Mouse (Mus musculus) lung, embryonic 15.5 days (tissue): ENCODE data around the gene Gm21312. TPM values are rescaled to one million over a fixed set of nuclear protein-coding genes. Genes with fewer than 3 reads are reported as not detected.
"Not testable (repeated sequence)": the region's sequence is repeated elsewhere in the genome, so short reads cannot be mapped to it uniquely, and the experiment has no call there.

ENCODE experiments used
- ATAC-seq: fragments of 200-750 bp; cut with Nextera tagmentation; 2 replicates; pipeline ENCODE4 v1.8.0; 2017; ENCODE audit warnings: moderate number of reproducible peaks, borderline replicate concordance; ENCODE audit not compliant: low FRiP score, low TSS enrichment; ENCODE audit errors: extremely low read depth
- H3K27ac ChIP-seq: fragments of 300-500 bp; sonication (generic); 2 replicates; pipeline ENCODE4 v1.5.1; 2015; ENCODE audit warnings: moderate library complexity, mild to moderate bottlenecking, inconsistent platforms
- H3K27me3 ChIP-seq: fragments of 300-500 bp; sonication (generic); 2 replicates; pipeline ENCODE4 v1.6.1; 2015; ENCODE audit warnings: inconsistent platforms
- H3K36me3 ChIP-seq: fragments of 300-500 bp; sonication (generic); 2 replicates; pipeline ENCODE4 v1.6.1; 2015; ENCODE audit warnings: inconsistent platforms
- H3K4me1 ChIP-seq: fragments of 300-500 bp; sonication (generic); 2 replicates; pipeline ENCODE4 v1.6.1; 2015; ENCODE audit warnings: inconsistent platforms
- H3K4me2 ChIP-seq: fragments of 300-500 bp; sonication (generic); 2 replicates; pipeline ENCODE4 v1.6.1; 2015; ENCODE audit warnings: inconsistent platforms, mild to moderate bottlenecking, moderate library complexity
- H3K4me3 ChIP-seq: fragments of 300-500 bp; sonication (generic); 2 replicates; pipeline ENCODE4 v1.5.1; 2015; ENCODE audit warnings: mild to moderate bottlenecking, inconsistent platforms
- H3K9ac ChIP-seq: fragments of 300-500 bp; sonication (generic); 2 replicates; pipeline ENCODE4 v1.6.1; 2015; ENCODE audit warnings: inconsistent platforms
- H3K9me3 ChIP-seq: fragments of 300-500 bp; sonication (generic); 2 replicates; pipeline ENCODE4 v1.6.1; 2016; ENCODE audit warnings: inconsistent platforms
- WGBS: fragments of 180-500 bp; shearing (Covaris S2); methylation state at CpG from one replicate; pipeline ENCODE4 v1.1.7; 2015; 5-methylcytosine and 5-hydroxymethylcytosine counted together
- polyA plus RNA-seq: library from polyadenylated mRNA; unstranded; fragments of >200 nt; fragmentation: Nextera tagmentation; extraction: Ambion mirVana; gene quantifications from 2 replicates; pipeline ENCODE4 v1.2.1, GENCODE M21; 2015

Gene Gm21312
- not detected in 2 replicates for polyA plus RNA-seq

GRCm38 (mm10) chr10:104176724-104177123 is at the start of gene Gm21312:
Gene Gm21312, plus strand, starts transcription at chr10:104177024.
- WGBS = no CpG with 5 or more reads among the region's 3 CpGs
- not testable (repeated sequence) for H3K36me3 ChIP-seq, H3K9me3 ChIP-seq, H3K27ac ChIP-seq, ATAC-seq, H3K27me3 ChIP-seq, H3K4me2 ChIP-seq, H3K4me3 ChIP-seq, H3K4me1 ChIP-seq, H3K9ac ChIP-seq

- H3K27ac ChIP-seq, H3K4me2 ChIP-seq, H3K4me3 ChIP-seq, ATAC-seq, H3K4me1 ChIP-seq, H3K36me3 ChIP-seq, H3K9ac ChIP-seq, H3K9me3 ChIP-seq, H3K27me3 ChIP-seq: not testable (repeated sequence)
- no CpG with 5 or more reads among the region's 3 CpGs for WGBS
These were observed 34.1 kb upstream of the Gm21312 start, which contains the start of gene Gm21293 for GRCm38 (mm10) chr10:104142687-104143086. Gene Gm21293, plus strand, starts transcription at chr10:104142987.

- not testable (repeated sequence) for ATAC-seq, H3K36me3 ChIP-seq, H3K4me2 ChIP-seq, H3K27ac ChIP-seq, H3K4me3 ChIP-seq, H3K27me3 ChIP-seq, H3K4me1 ChIP-seq, H3K9ac ChIP-seq, H3K9me3 ChIP-seq
- WGBS = no CpG with 5 or more reads among the region's 3 CpGs
These were observed 25.6 kb upstream of the Gm21312 start, which contains the start of gene Gm6763 for GRCm38 (mm10) chr10:104151197-104151596. Gene Gm6763, plus strand, starts transcription at chr10:104151497.

DNA sequence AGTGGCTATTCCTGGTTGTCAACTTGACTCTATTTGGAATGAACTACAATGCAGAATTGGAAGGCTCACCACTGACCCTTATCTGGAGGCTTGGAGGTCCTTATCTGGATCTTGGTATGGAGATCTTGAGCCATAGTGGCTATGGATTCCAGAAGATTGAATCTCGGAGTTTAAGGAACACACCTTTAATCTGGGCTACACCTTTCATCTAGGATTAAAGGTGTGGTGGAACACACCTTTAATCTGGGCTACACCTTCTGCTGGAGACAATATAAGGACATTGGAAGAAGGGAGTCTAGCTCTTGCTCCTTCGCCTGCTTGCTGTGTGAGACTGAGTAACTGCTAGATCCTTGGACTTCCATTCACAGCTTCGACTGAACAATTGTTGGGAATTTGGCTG is 17.1 kb upstream of the Gm21312 start, which contains the start of gene Gm8764:
Gene Gm8764 (plus strand): TSS at position 301 of the 400 bp plus-strand sequence.
- not testable (repeated sequence) for H3K9me3 ChIP-seq, ATAC-seq, H3K27me3 ChIP-seq, H3K4me2 ChIP-seq, H3K36me3 ChIP-seq, H3K27ac ChIP-seq, H3K9ac ChIP-seq, H3K4me1 ChIP-seq, H3K4me3 ChIP-seq
- no CpG with 5 or more reads among the region's 3 CpGs for WGBS

GRCm38 (mm10) chr10:104168215-104168614 is 8.6 kb upstream of the Gm21312 start, which contains the start of gene Gm21304:
Gene Gm21304, plus strand, starts transcription at chr10:104168515.
- H3K9ac ChIP-seq, ATAC-seq, H3K9me3 ChIP-seq, H3K4me2 ChIP-seq, H3K36me3 ChIP-seq, H3K27ac ChIP-seq, H3K4me3 ChIP-seq, H3K4me1 ChIP-seq, H3K27me3 ChIP-seq: not testable (repeated sequence)
- no CpG with 5 or more reads among the region's 3 CpGs for WGBS

DNA sequence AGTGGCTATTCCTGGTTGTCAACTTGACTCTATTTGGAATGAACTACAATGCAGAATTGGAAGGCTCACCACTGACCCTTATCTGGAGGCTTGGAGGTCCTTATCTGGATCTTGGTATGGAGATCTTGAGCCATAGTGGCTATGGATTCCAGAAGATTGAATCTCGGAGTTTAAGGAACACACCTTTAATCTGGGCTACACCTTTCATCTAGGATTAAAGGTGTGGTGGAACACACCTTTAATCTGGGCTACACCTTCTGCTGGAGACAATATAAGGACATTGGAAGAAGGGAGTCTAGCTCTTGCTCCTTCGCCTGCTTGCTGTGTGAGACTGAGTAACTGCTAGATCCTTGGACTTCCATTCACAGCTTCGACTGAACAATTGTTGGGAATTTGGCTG is 8.4 kb downstream of the Gm21312 start, which contains the start of gene Gm20765:
Gene Gm20765 (plus strand): TSS at position 301 of the 400 bp plus-strand sequence.
- not testable (repeated sequence) for H3K36me3 ChIP-seq, H3K9ac ChIP-seq, H3K4me2 ChIP-seq, H3K4me1 ChIP-seq, H3K4me3 ChIP-seq, H3K9me3 ChIP-seq, H3K27ac ChIP-seq, ATAC-seq, H3K27me3 ChIP-seq
- WGBS = no CpG with 5 or more reads among the region's 3 CpGs

- H3K36me3 ChIP-seq, H3K9ac ChIP-seq, ATAC-seq, H3K4me2 ChIP-seq, H3K27ac ChIP-seq, H3K4me1 ChIP-seq, H3K9me3 ChIP-seq, H3K4me3 ChIP-seq, H3K27me3 ChIP-seq: not testable (repeated sequence)
- WGBS = no CpG with 5 or more reads among the region's 3 CpGs
These were observed 16.9 kb downstream of the Gm21312 start, which contains the start of gene Gm4340 for GRCm38 (mm10) chr10:104193742-104194141. Gene Gm4340, plus strand, starts transcription at chr10:104194042.

DNA sequence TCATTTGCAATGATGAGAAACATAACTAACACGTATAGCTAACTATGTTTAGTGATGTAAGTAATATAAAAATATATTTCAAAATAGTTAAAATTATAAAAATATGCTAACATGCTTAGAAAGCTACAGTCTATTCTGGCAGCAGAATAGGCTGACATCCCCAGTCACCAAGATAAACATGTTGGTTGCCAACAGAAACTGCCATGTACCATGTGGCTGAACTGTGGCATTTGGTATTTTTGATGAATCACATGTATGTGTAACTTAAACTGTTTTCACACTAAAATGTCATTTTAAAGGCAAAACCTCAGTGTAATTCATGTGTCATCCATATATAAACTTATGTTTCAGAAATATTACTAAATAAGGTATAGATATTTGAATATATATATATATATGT is 32.8 kb downstream of the Gm21312 start:
- no peak overlapping the region for H3K4me3 ChIP-seq
- no peaks in the 10 kb centered on the region for H3K4me1 ChIP-seq
- 89% methylated on average over 1 of the region's 1 CpGs for WGBS
- H3K9ac ChIP-seq = no peak overlapping the region
- no peaks in the 10 kb centered on the region for H3K9me3 ChIP-seq
- H3K4me2 ChIP-seq = no peak overlapping the region
- H3K36me3 ChIP-seq = no peaks in the 10 kb centered on the region
- H3K27ac ChIP-seq = no peak overlapping the region
- no peaks in the 10 kb centered on the region for H3K27me3 ChIP-seq
- ATAC-seq = no peak

DNA sequence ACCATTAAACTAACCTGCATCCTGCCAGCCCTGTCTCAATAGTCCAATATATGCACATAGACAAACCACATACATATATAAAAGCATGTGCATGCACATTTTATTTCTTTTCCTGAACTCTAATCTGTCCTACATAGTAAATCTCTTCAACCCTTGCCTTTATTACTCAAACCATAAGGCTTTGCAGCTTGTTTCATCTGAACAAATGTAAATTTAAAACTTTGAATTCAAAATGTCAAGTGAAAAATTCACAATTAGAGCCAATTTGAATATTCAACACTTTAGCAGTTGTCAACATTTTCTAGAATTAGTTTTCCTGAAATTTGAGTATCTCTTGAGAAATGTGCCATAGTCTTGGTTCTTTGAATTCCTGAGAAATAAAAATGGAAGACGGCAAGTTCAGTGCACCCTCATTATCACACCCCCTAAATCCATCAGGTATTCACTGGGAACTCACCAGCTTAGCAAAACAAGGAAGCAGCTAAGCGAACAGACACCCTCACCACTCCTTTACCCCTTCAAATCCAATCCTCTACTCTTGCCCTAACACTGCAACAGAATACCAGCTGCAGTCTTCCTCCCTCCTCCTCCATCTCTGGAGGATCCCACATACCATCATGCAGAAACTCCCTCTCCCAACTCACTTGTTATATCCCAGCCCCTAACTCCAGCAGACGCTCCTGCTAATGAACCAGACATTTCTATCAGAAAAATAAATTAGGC is 33.6 kb downstream of the Gm21312 start:
- H3K4me2 ChIP-seq = no peak overlapping the region

GRCm38 (mm10) chr10:104214527-104214926 is 37.7 kb downstream of the Gm21312 start:
- Histone ChIP-seq H3K4me1 (no peaks in the 10 kb centered on the region), H3K9me3 (no peaks in the 10 kb centered on the region)
- WGBS = 88% methylated on average over 5 of the region's 5 CpGs

More for the DNA sequence above, 33.6 kb downstream of the Gm21312 start:
- Histone ChIP-seq H3K4me1 (no peaks in the 10 kb centered on the region), H3K27me3 (no peaks in the 10 kb centered on the region), H3K9ac (no peak overlapping the region), H3K27ac (no peak overlapping the region), H3K4me3 (no peak overlapping the region), H3K36me3 (no peaks in the 10 kb centered on the region), H3K9me3 (no peaks in the 10 kb centered on the region)
- 59% methylated on average over 3 of the region's 3 CpGs for WGBS
- ATAC-seq = no peak

GRCm38 (mm10) chr10:104220303-104221021 is 43.6 kb downstream of the Gm21312 start:
- WGBS = 75% methylated on average over 6 of the region's 6 CpGs
- no peaks in the 10 kb centered on the region for H3K27me3 ChIP-seq
- no peak overlapping the region for H3K27ac ChIP-seq
- no peaks in the 10 kb centered on the region for H3K36me3 ChIP-seq
- ATAC-seq = no peak
- H3K9me3 ChIP-seq = no peaks in the 10 kb centered on the region
- no peak overlapping the region for H3K4me3 ChIP-seq
- H3K4me2 ChIP-seq = no peak overlapping the region
- no peak overlapping the region for H3K9ac ChIP-seq
- no peaks in the 10 kb centered on the region for H3K4me1 ChIP-seq

More at GRCm38 (mm10) chr10:104214527-104214926, 37.7 kb downstream of the Gm21312 start:
- H3K36me3 ChIP-seq = no peaks in the 10 kb centered on the region
- no peaks in the 10 kb centered on the region for H3K27me3 ChIP-seq
- H3K4me2 ChIP-seq = no peak overlapping the region
- no peak; the same call in 1 of the 2 replicates for ATAC-seq
- H3K4me3 ChIP-seq = no peak overlapping the region
- no peak overlapping the region for H3K9ac ChIP-seq
- H3K27ac ChIP-seq = no peak overlapping the region
